Mouse (Mus musculus) neural tube, embryonic 14.5 days (tissue): ENCODE data around the gene Enpp1. TPM values are rescaled to one million over a fixed set of nuclear protein-coding genes. Genes with fewer than 3 reads are reported as not detected.

ENCODE experiments used
- ATAC-seq: fragments of 200-750 bp; cut with Nextera tagmentation; 2 replicates; pipeline ENCODE4 v1.8.0; 2017; ENCODE audit warnings: low read depth, mild to moderate bottlenecking, moderate TSS enrichment, moderate library complexity
- H3K27ac ChIP-seq: fragments of 300-500 bp; sonication (generic); 2 replicates; pipeline ENCODE4 v1.5.1; 2014; ENCODE audit warnings: low read depth, mild to moderate bottlenecking, control low read depth, low read length, moderate library complexity, mixed read lengths
- H3K27me3 ChIP-seq: fragments of 300-500 bp; sonication (generic); 2 replicates; pipeline ENCODE4 v1.6.1; 2014; ENCODE audit warnings: low read length; ENCODE audit not compliant: control insufficient read depth, insufficient read depth
- H3K36me3 ChIP-seq: fragments of 300-500 bp; sonication (generic); 2 replicates; pipeline ENCODE4 v1.6.1; 2014; ENCODE audit warnings: low read length, mixed read lengths; ENCODE audit not compliant: control insufficient read depth, insufficient read depth
- H3K4me1 ChIP-seq: fragments of 300-500 bp; sonication (generic); 2 replicates; pipeline ENCODE4 v1.6.1; 2014; ENCODE audit warnings: low read length; ENCODE audit not compliant: control insufficient read depth, insufficient read depth
- H3K4me2 ChIP-seq: fragments of 300-500 bp; sonication (generic); 2 replicates; pipeline ENCODE4 v1.6.1; 2014; ENCODE audit warnings: mild to moderate bottlenecking, low read depth, low read length, control low read depth
- H3K4me3 ChIP-seq: fragments of 300-500 bp; sonication (generic); 2 replicates; pipeline ENCODE4 v1.5.1; 2014; ENCODE audit warnings: low read depth, low read length, control low read depth, mixed read lengths
- H3K9ac ChIP-seq: fragments of 300-500 bp; sonication (generic); replicated peaks from 2 replicates; pipeline ENCODE4 v1.6.1; 2014; ENCODE audit warnings: low read depth, mild to moderate bottlenecking, control low read depth, low read length, mixed read lengths
- H3K9me3 ChIP-seq: fragments of 300-500 bp; sonication (generic); 2 replicates; pipeline ENCODE4 v1.6.1; 2016; ENCODE audit warnings: low read length; ENCODE audit not compliant: control insufficient read depth
- WGBS: fragments of 180-500 bp; shearing (Covaris S2); extraction: QIAGEN DNeasy Blood & Tissue Kit; methylation state at CpG from one replicate; pipeline ENCODE4 v1.1.7; 2014; 5-methylcytosine and 5-hydroxymethylcytosine counted together
- polyA plus RNA-seq: library from polyadenylated mRNA; unstranded; fragments of >200 nt; fragmentation: Nextera tagmentation; extraction: Ambion mirVana; gene quantifications from 2 replicates; pipeline ENCODE4 v1.2.1, GENCODE M21; 2014

The Enpp1 gene
- polyA plus RNA-seq, 1 experiment from 2014 or later: 0.52 TPM

GRCm38 (mm10) chr10:24739171-24739570 is 27.2 kb upstream of the Enpp1 start:
- ATAC-seq: no peak
- Histone ChIP-seq H3K4me1 (no peaks in the 10 kb centered on the region), H3K9ac (no peak overlapping the region), H3K4me2 (no peak overlapping the region), H3K36me3 (no peaks in the 10 kb centered on the region), H3K4me3 (no peak overlapping the region), H3K27ac (no peak overlapping the region), H3K27me3 (no peaks in the 10 kb centered on the region), H3K9me3 (no peaks in the 10 kb centered on the region)
- whole genome bisulfite sequencing: 78% methylated on average over 2 of the region's 2 CpGs

GRCm38 (mm10) chr10:24738456-24738855 is 26.5 kb upstream of the Enpp1 start:
- H3K4me1 ChIP-seq: no peaks in the 10 kb centered on the region
- no peak; the same call in 1 of the 2 replicates for ATAC-seq
- H3K27ac ChIP-seq: no peak overlapping the region
- 85% methylated on average over 2 of the region's 2 CpGs for WGBS
- no peak overlapping the region for H3K9ac ChIP-seq
- H3K36me3 ChIP-seq: no peaks in the 10 kb centered on the region
- H3K4me3 ChIP-seq: no peak overlapping the region
- no peak overlapping the region for H3K4me2 ChIP-seq
- H3K27me3 ChIP-seq: no peaks in the 10 kb centered on the region
- H3K9me3 ChIP-seq: no peaks in the 10 kb centered on the region

GRCm38 (mm10) chr10:24735027-24735777 is 23.2 kb upstream of the Enpp1 start:
- no peaks in the 10 kb centered on the region for H3K4me1 ChIP-seq
- H3K27ac ChIP-seq: no peak overlapping the region
- H3K9me3 ChIP-seq: no peaks in the 10 kb centered on the region
- H3K27me3 ChIP-seq: no peaks in the 10 kb centered on the region
- 88% methylated on average over 5 of the region's 5 CpGs for WGBS
- no peaks in the 10 kb centered on the region for H3K36me3 ChIP-seq
- no peak overlapping the region for H3K4me2 ChIP-seq
- no peak for ATAC-seq
- no peak overlapping the region for H3K4me3 ChIP-seq
- H3K9ac ChIP-seq: no peak overlapping the region

GRCm38 (mm10) chr10:24727478-24727877 is 15.5 kb upstream of the Enpp1 start:
- H3K4me1 ChIP-seq: no peaks in the 10 kb centered on the region
- no peak overlapping the region for H3K27ac ChIP-seq
- 87% methylated on average over 4 of the region's 4 CpGs for WGBS
- no peaks in the 10 kb centered on the region for H3K36me3 ChIP-seq
- H3K4me2 ChIP-seq: no peak overlapping the region
- H3K27me3 ChIP-seq: no peaks in the 10 kb centered on the region
- H3K4me3 ChIP-seq: no peak overlapping the region
- H3K9ac ChIP-seq: no peak overlapping the region
- no peaks in the 10 kb centered on the region for H3K9me3 ChIP-seq
- ATAC-seq: no peak

GRCm38 (mm10) chr10:24725197-24725596 is 13.2 kb upstream of the Enpp1 start:
- Histone ChIP-seq H3K9ac (no peak overlapping the region), H3K9me3 (no peaks in the 10 kb centered on the region)
- WGBS: 95% methylated on average over 2 of the region's 2 CpGs

GRCm38 (mm10) chr10:24721841-24722240 is 9.9 kb upstream of the Enpp1 start:
- Histone ChIP-seq H3K4me3 (no peak overlapping the region), H3K4me2 (no peak overlapping the region), H3K36me3 (no peaks in the 10 kb centered on the region), H3K27me3 (no peaks in the 10 kb centered on the region), H3K9ac (no peak overlapping the region), H3K27ac (no peak overlapping the region), H3K9me3 (no peaks in the 10 kb centered on the region), H3K4me1 (no peaks in the 10 kb centered on the region)
- WGBS: 98% methylated on average over 3 of the region's 3 CpGs
- no peak for ATAC-seq

More at GRCm38 (mm10) chr10:24725197-24725596, 13.2 kb upstream of the Enpp1 start:
- no peak for ATAC-seq
- no peaks in the 10 kb centered on the region for H3K27me3 ChIP-seq
- no peak overlapping the region for H3K4me3 ChIP-seq
- no peaks in the 10 kb centered on the region for H3K4me1 ChIP-seq
- no peaks in the 10 kb centered on the region for H3K36me3 ChIP-seq
- no peak overlapping the region for H3K27ac ChIP-seq
- H3K4me2 ChIP-seq: no peak overlapping the region

GRCm38 (mm10) chr10:24719383-24719782 is 7.4 kb upstream of the Enpp1 start:
- ATAC-seq: no peak
- no peaks in the 10 kb centered on the region for H3K9me3 ChIP-seq
- H3K4me3 ChIP-seq: no peak overlapping the region
- H3K9ac ChIP-seq: no peak overlapping the region
- no peak overlapping the region for H3K4me2 ChIP-seq
- H3K36me3 ChIP-seq: no peaks in the 10 kb centered on the region
- no peaks in the 10 kb centered on the region for H3K4me1 ChIP-seq
- WGBS: 90% methylated on average over 4 of the region's 4 CpGs
- no peak overlapping the region for H3K27ac ChIP-seq
- no peaks in the 10 kb centered on the region for H3K27me3 ChIP-seq

- no peak for ATAC-seq
- H3K27me3 ChIP-seq: no peaks in the 10 kb centered on the region
- H3K36me3 ChIP-seq: no peaks in the 10 kb centered on the region
- H3K27ac ChIP-seq: no peak overlapping the region
- no peaks in the 10 kb centered on the region for H3K4me1 ChIP-seq
- H3K9me3 ChIP-seq: no peaks in the 10 kb centered on the region
- H3K4me3 ChIP-seq: no peak overlapping the region
- H3K9ac ChIP-seq: no peak overlapping the region
- no peak overlapping the region for H3K4me2 ChIP-seq
- WGBS: 64% methylated on average over 11 of the region's 11 CpGs
Measured at GRCm38 (mm10) chr10:24718720-24719119, 6.8 kb upstream of the Enpp1 start.

GRCm38 (mm10) chr10:24718058-24718457 is 6.1 kb upstream of the Enpp1 start:
- no peaks in the 10 kb centered on the region for H3K36me3 ChIP-seq
- no peak overlapping the region for H3K4me2 ChIP-seq
- no peaks in the 10 kb centered on the region for H3K4me1 ChIP-seq
- H3K9ac ChIP-seq: no peak overlapping the region
- H3K27ac ChIP-seq: no peak overlapping the region
- ATAC-seq: no peak
- WGBS: 43% methylated on average over 14 of the region's 14 CpGs
- H3K27me3 ChIP-seq: no peaks in the 10 kb centered on the region
- no peak overlapping the region for H3K4me3 ChIP-seq
- H3K9me3 ChIP-seq: no peaks in the 10 kb centered on the region
